Mouse (Mus musculus): Measurements from ENCODE around the gene Sgms2. TPM values are rescaled to one million over a fixed set of nuclear protein-coding genes. Genes with fewer than 3 reads are reported as not detected.

Gene Sgms2
- total and polyA plus RNA-seq, 2 experiments from 2014 or later = 1.1 to 1.3 TPM

GRCm38 (mm10) chr3:131469636-131470035 is 21.6 kb downstream of the Sgms2 start:
- 36% methylated on average over 3 of the region's 3 CpGs for WGBS
- Histone ChIP-seq H3K27ac (ENCODE audit: low read depth) (no peak overlapping the region), H3K27me3 (ENCODE audit: control insufficient read depth, insufficient read depth, low read length) (no peaks in the 10 kb centered on the region), H3K36me3 (replicated peaks; ENCODE audit: control insufficient read depth, insufficient read depth, low read length) (no peaks in the 10 kb centered on the region), H3K4me2 (ENCODE audit: low read depth, low read length) (no peak overlapping the region), H3K9ac (replicated peaks; ENCODE audit: low read depth, low read length) (no peak overlapping the region), H3K4me3 (ENCODE audit: low read depth, low read length) (no peak overlapping the region), H3K4me1 (ENCODE audit: control insufficient read depth, insufficient read depth) (no peaks in the 10 kb centered on the region), H3K9me3 (replicated peaks; ENCODE audit: control insufficient read depth, low read length) (no peaks in the 10 kb centered on the region)
- ATAC-seq (ENCODE audit: insufficient read depth, low read depth) = no peak
- TF ChIP-seq CTCF (IDR thresholded peaks at IDR 0.05; ENCODE audit: low read depth) (no peak), EP300 (IDR thresholded peaks at IDR 0.05; ENCODE audit: low read depth) (no peak)
- no peak for DNase-seq (ENCODE audit: low spot score)

- no peaks in the 10 kb centered on the region for H3K36me3 ChIP-seq (replicated peaks; ENCODE audit: control insufficient read depth, insufficient read depth, low read length)
- TF ChIP-seq EP300 (IDR thresholded peaks at IDR 0.05; ENCODE audit: low read depth) (no peak), CTCF (IDR thresholded peaks at IDR 0.05; ENCODE audit: low read depth) (no peak)
- H3K4me1 ChIP-seq (ENCODE audit: control insufficient read depth, insufficient read depth) = no peaks in the 10 kb centered on the region
- 78% methylated on average over 6 of the region's 6 CpGs for WGBS
- H3K27me3 ChIP-seq (ENCODE audit: control insufficient read depth, insufficient read depth, low read length) = no peaks in the 10 kb centered on the region
- H3K9me3 ChIP-seq (replicated peaks; ENCODE audit: control insufficient read depth, low read length) = no peaks in the 10 kb centered on the region
- no peak overlapping the region for H3K4me2 ChIP-seq (ENCODE audit: low read depth, low read length)
- H3K9ac ChIP-seq (replicated peaks; ENCODE audit: low read depth, low read length) = no peak overlapping the region
- ATAC-seq (ENCODE audit: insufficient read depth, low read depth) (no peak), DNase-seq (ENCODE audit: low spot score) (no peak)
- H3K27ac ChIP-seq (ENCODE audit: low read depth) = no peak overlapping the region
- H3K4me3 ChIP-seq (ENCODE audit: low read depth, low read length) = no peak overlapping the region
Observed at GRCm38 (mm10) chr3:131466371-131466770, 24.8 kb downstream of the Sgms2 start.

GRCm38 (mm10) chr3:131465536-131466260 is 25.5 kb downstream of the Sgms2 start:
- H3K27ac ChIP-seq (ENCODE audit: low read depth) = no peak overlapping the region
- DNase-seq (ENCODE audit: low spot score) (no peak), ATAC-seq (ENCODE audit: insufficient read depth, low read depth) (no peak)
- 77% methylated on average over 3 of the region's 3 CpGs for WGBS
- H3K9ac ChIP-seq (replicated peaks; ENCODE audit: low read depth, low read length) = no peak overlapping the region
- H3K4me1 ChIP-seq (ENCODE audit: control insufficient read depth, insufficient read depth) = no peaks in the 10 kb centered on the region
- no peaks in the 10 kb centered on the region for H3K9me3 ChIP-seq (replicated peaks; ENCODE audit: control insufficient read depth, low read length)
- H3K27me3 ChIP-seq (ENCODE audit: control insufficient read depth, insufficient read depth, low read length) = no peaks in the 10 kb centered on the region
- H3K4me3 ChIP-seq (ENCODE audit: low read depth, low read length) = no peak overlapping the region
- no peaks in the 10 kb centered on the region for H3K36me3 ChIP-seq (replicated peaks; ENCODE audit: control insufficient read depth, insufficient read depth, low read length)
- TF ChIP-seq CTCF (IDR thresholded peaks at IDR 0.05; ENCODE audit: low read depth) (no peak), EP300 (IDR thresholded peaks at IDR 0.05; ENCODE audit: low read depth) (no peak)
- no peak overlapping the region for H3K4me2 ChIP-seq (ENCODE audit: low read depth, low read length)

- H3K4me3 ChIP-seq (ENCODE audit: low read depth, low read length) = no peak overlapping the region
- no peaks in the 10 kb centered on the region for H3K27me3 ChIP-seq (ENCODE audit: control insufficient read depth, insufficient read depth, low read length)
- no peak overlapping the region for H3K27ac ChIP-seq (ENCODE audit: low read depth)
- H3K9ac ChIP-seq (replicated peaks; ENCODE audit: low read depth, low read length) = no peak overlapping the region
- no peak for TF ChIP-seq CTCF (IDR thresholded peaks at IDR 0.05; ENCODE audit: low read depth)
- TF ChIP-seq EP300 (IDR thresholded peaks at IDR 0.05; ENCODE audit: low read depth) = no peak
- H3K9me3 ChIP-seq (replicated peaks; ENCODE audit: control insufficient read depth, low read length) = no peaks in the 10 kb centered on the region
- no peaks in the 10 kb centered on the region for H3K4me1 ChIP-seq (ENCODE audit: control insufficient read depth, insufficient read depth)
- WGBS = 68% methylated on average over 7 of the region's 7 CpGs
- H3K36me3 ChIP-seq (replicated peaks; ENCODE audit: control insufficient read depth, insufficient read depth, low read length) = no peaks in the 10 kb centered on the region
- ATAC-seq (ENCODE audit: insufficient read depth, low read depth) (no peak), DNase-seq (ENCODE audit: low spot score) (no peak)
- no peak overlapping the region for H3K4me2 ChIP-seq (ENCODE audit: low read depth, low read length)
Observed at GRCm38 (mm10) chr3:131372996-131373395, 118.2 kb downstream of the Sgms2 start.

- Histone ChIP-seq H3K27ac (ENCODE audit: low read depth) (no peak overlapping the region), H3K4me1 (ENCODE audit: control insufficient read depth, insufficient read depth) (no peaks in the 10 kb centered on the region), H3K27me3 (ENCODE audit: control insufficient read depth, insufficient read depth, low read length) (no peaks in the 10 kb centered on the region), H3K36me3 (replicated peaks; ENCODE audit: control insufficient read depth, insufficient read depth, low read length) (no peaks in the 10 kb centered on the region), H3K9ac (replicated peaks; ENCODE audit: low read depth, low read length) (no peak overlapping the region), H3K4me3 (ENCODE audit: low read depth, low read length) (no peak overlapping the region), H3K9me3 (replicated peaks; ENCODE audit: control insufficient read depth, low read length) (no peaks in the 10 kb centered on the region), H3K4me2 (ENCODE audit: low read depth, low read length) (no peak overlapping the region)
- WGBS = 91% methylated on average over 8 of the region's 8 CpGs
- DNase-seq (ENCODE audit: low spot score) (no peak), ATAC-seq (ENCODE audit: insufficient read depth, low read depth) (no peak)
- TF ChIP-seq EP300 (IDR thresholded peaks at IDR 0.05; ENCODE audit: low read depth) (no peak), CTCF (IDR thresholded peaks at IDR 0.05; ENCODE audit: low read depth) (no peak)
Observed at GRCm38 (mm10) chr3:131368678-131369077, 122.5 kb downstream of the Sgms2 start.

- Histone ChIP-seq H3K36me3 (replicated peaks; ENCODE audit: control insufficient read depth, insufficient read depth, low read length) (no peaks in the 10 kb centered on the region), H3K27ac (ENCODE audit: low read depth) (no peak overlapping the region), H3K4me1 (ENCODE audit: control insufficient read depth, insufficient read depth) (no peaks in the 10 kb centered on the region), H3K4me2 (ENCODE audit: low read depth, low read length) (no peak overlapping the region), H3K27me3 (ENCODE audit: control insufficient read depth, insufficient read depth, low read length) (no peaks in the 10 kb centered on the region), H3K9me3 (replicated peaks; ENCODE audit: control insufficient read depth, low read length) (no peaks in the 10 kb centered on the region), H3K9ac (replicated peaks; ENCODE audit: low read depth, low read length) (no peak overlapping the region), H3K4me3 (ENCODE audit: low read depth, low read length) (no peak overlapping the region)
- DNase-seq (ENCODE audit: low spot score) (no peak), ATAC-seq (ENCODE audit: insufficient read depth, low read depth) (no peak)
- 79% methylated on average over 4 of the region's 4 CpGs for WGBS
- no peak for TF ChIP-seq CTCF (IDR thresholded peaks at IDR 0.05; ENCODE audit: low read depth)
- TF ChIP-seq EP300 (IDR thresholded peaks at IDR 0.05; ENCODE audit: low read depth) = no peak
Observed at GRCm38 (mm10) chr3:131367452-131367851, 123.8 kb downstream of the Sgms2 start.

Data from heart, postnatal 0 days (tissue).